Mouse (Mus musculus): ENCODE results near the gene Mmp13.
"Not testable (repeated sequence)": the region's sequence is repeated elsewhere in the genome, so short reads cannot be mapped to it uniquely, and the experiment has no call there.

Gene Mmp13

GRCm38 (mm10) chr9:7272214-7272613 lies at the start of gene Mmp13:
TSS of gene Mmp13 (plus strand) at chr9:7272514.
- DNase-seq, result no peak

- no peak for DNase-seq
Observed at GRCm38 (mm10) chr9:7238619-7239018, 33.7 kb upstream of the Mmp13 start.

DNA sequence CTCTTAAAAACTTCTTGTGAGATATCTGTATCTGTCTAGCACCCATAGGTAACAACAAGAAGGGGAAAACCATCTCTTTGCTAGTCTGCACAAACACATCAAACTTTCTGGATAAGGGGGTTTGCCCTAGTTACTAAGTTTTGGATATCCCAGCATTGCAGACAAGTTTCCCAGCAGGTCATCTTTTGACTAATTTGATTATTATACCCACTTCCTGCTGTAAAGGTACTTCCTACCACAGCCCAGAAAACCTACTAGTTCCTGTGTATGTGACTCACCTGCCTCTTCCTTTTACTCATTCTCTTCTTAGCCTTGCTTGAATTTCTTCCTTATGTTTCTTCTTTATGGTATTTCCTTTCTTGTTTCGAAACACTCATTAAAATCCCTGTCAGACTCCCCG lies 32.3 kb upstream of the Mmp13 start:
- no peak for DNase-seq

DNA sequence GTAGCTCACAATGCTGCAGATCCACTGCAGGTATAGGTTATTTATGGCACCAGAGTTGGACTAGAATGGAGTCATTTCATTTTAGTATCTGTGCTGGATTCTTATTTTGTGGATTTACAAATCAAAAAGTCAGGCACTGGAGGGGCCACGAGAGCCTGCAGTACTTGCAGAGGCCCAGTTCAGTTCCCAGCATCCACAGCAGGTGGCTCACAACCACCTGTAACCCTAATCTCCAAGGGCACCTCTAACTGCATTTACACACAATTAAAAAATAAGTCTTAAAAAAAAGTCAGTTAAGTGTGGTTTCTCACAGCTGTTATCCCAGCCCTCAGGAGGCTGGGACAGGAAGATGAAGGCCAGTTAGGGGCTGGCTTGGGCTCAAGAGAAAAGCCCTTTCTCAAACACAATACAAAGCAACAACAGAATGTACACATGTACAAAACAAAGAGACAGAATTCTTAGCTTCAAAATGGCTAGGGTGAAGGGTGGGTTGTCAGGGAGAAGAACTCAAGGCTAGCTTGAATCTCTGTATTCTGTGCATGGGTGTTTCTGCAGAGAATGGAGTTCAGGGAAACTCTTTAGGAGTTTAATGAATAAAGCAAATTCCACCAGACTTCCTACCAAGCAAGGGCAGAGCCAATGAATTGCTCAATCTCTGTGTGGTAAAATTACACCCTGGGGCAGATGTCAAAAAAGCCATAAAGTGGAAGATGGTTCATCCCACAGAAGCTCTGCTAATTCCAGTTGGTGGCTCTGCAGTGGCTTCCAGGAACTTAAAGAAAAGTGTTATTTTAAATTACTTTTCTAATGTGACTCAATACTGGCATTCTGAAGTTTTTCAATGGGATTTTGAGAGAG lies 19.3 kb upstream of the Mmp13 start:
- DNase-seq, result no peak

DNA sequence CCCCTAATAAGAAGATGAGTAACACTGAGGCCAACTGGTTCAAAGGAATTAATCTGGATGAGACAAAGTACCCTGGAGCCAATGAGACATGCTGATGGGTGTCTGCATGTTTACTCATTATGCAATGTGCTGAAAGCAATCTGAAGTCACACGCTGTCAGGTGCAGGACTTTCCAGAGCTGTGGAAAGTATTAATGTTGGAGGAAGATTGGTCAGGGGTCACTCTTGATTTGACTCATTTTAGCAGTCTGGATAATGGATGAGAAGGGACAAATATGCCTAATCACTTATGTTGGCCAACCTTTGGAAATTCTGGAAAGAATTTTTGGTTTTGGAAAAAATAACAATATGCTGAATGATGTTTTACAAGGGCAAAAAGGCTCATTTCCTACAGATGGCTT lies 10.6 kb upstream of the Mmp13 start:
- DNase-seq, result no peak

DNA sequence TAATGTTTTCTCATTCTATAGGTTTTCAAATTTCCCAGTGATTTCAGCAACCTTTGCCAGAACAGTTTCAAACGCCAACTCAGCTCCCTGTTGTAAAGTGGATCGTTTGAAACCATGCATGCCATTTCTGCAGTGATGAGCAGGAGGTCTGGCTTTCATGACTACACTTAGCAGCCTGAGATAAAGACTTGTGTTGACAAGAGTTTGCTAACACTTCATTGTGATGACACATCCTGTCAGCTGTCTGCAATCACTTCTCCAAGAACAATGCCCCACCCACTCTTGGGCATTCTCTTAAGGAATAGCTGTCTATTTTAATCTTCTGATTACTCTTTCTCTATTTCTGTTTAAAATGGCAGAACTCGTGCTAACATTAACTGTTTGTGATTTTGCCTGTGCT lies 2.2 kb upstream of the Mmp13 start:
- DNase-seq, result no peak

DNA sequence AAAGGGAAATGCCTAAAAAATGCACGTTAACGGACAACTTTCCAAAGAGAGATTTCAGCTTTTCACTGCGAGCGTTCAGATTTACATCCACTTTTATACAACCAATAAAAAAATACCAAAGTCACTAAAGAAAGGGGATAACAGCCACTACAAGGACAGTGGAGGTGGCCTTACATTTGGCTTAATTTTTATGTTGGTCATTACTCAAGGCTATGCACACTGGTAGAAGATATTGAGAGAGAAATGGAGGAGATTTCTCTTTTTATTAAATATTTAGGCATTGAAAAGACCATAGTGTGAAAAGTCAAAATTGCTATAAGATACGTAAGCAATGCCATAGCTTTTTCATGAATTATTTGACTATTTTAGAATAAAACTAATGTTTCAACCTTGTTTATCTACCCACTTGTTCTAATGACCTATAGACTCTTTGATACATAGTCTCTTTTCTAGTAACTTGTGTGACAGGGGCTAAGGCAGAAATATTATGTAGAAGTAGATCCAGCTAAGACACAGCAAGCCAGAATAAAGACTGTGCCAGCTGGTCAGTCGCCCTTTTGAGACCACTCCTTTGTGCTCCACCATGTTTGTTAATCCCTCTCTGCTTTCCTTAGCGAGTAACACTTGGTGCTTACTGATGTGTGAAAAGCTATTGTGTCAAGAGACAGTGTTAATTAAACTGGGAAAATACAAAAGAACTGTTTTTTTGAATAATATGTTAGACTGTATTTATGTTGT lies 10.4 kb downstream of the Mmp13 start:
- DNase-seq, result no peak

- not testable (repeated sequence) for DNase-seq
Observed at GRCm38 (mm10) chr9:7283303-7283684, 11.0 kb downstream of the Mmp13 start.

DNA sequence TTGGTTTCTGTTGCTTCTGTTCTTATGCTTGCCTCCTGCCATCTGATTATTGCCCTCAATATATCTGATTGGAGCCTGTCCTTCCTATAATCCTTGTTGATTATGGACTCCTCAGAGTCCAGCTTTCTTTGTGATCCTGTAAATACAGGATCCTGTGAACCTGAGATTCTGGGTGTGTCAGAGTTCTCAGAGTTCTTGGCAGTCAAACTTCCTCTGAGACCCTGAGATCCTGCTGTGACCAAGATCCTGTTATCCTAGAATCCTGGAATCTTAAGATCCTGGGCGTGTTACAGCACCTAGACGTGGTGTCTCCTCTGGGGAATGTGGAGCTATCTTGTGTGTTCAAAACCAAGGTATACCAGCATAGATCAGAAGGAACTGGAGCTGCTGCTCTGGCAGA lies 17.2 kb downstream of the Mmp13 start:
- no peak for DNase-seq

- peak in 1 of 2 experiments; percentile 31 for DNase-seq
Observed at GRCm38 (mm10) chr9:7289901-7290300, 17.6 kb downstream of the Mmp13 start.

DNA sequence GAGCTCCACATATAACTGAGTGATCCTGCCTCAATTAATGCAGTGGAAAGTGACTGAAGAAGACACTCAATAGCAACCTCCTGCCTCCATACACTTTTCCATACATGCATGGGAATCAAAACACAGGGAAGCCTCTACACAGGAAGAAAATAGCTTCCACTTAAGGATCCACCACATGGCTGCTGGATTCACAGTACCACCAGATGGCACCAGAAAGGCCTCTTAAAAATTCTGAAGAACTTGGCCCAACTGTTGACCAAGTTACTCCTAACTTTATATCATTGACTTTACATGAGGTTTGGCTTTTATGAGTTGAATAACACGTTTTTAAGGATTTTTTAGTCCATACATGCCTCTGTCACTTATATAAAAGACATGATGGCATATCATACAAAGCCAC lies 19.8 kb downstream of the Mmp13 start:
- DNase-seq, result no peak

GRCm38 (mm10) chr9:7331847-7332246 lies 59.5 kb downstream of the Mmp13 start:
- no peak for DNase-seq
